Mouse (Mus musculus) kidney, adult 9 months (tissue): Measurements from ENCODE around the gene Celf5.

Experiments used
- DNase-seq: peaks from one replicate; pipeline ENCODE4 v3.0.0; 2022

Celf5 gene

GRCm38 (mm10) chr10:81482533-81482889 lies at the start of gene Celf5:
TSS of gene Celf5 (minus strand) at chr10:81482709.
- no peak for DNase-seq

GRCm38 (mm10) chr10:81526779-81527178 lies 44.3 kb upstream of the Celf5 start:
- peak; percentile 87 for DNase-seq

DNA sequence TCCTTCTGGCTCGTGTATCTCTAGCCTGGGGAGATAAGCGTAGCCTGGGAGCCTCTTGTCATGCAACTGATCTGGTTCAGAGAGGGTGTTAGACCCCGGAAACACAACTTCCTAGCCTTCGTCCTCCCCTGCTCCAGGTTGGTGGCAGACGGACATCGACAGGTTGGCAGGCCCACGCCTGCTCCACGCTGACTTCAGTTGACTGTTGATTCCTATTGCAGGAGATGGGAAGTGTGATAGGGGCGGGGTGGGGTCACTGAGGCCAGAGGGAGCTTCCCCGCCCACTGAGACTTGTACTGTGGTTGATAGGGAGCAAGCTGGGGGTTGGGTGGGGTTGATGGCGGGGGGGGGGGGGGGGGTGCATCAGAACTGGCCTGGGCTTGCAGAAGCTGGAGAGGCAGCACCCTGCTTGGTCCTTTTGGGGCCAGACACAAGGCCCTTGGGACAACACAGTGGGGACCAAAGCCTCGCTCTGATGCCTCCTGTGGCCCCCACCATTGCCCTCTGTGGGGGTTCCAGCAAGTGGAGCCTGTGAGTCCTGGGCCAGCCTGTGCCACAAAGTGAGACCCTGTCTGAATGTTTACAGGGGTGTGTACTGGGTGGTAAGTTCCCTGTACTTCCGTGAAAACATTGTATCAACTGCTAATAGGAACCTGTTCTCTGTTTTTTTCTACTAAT lies 42.6 kb upstream of the Celf5 start:
- DNase-seq, result no peak

DNA sequence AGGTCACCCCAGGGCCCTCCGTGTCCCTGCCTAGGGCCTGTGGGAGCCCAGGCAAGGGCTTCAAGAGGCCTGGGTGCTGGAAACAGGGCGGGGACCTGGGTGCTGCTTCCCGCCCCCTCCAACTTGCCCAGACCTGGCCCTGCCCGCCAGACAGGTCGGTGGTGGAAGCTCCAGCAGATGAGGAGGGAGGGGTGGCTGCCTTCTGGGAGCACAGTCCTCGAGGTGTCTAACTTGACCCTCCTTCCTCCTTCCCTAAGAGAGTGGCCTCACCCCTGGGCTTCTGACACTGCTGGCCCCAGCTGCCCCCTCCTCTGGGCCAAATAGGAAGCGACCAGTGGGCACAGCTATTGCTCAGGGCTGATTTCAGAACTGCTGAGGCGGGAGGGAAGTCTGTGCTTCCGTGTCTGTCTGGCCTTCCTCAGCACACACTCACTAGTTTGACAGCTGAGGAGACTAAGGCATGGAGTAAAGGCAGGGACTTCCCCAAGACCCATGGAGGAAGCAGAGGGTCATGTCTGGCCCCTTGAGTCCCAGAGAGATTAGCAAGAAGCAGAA lies 41.6 kb upstream of the Celf5 start, which contains the start of gene Gna15:
Gna15 (minus strand) TSS at position 175 of the 555 bp plus-strand sequence.
- DNase-seq, result no peak

GRCm38 (mm10) chr10:81523570-81523969 lies 41.1 kb upstream of the Celf5 start:
- no peak for DNase-seq

DNA sequence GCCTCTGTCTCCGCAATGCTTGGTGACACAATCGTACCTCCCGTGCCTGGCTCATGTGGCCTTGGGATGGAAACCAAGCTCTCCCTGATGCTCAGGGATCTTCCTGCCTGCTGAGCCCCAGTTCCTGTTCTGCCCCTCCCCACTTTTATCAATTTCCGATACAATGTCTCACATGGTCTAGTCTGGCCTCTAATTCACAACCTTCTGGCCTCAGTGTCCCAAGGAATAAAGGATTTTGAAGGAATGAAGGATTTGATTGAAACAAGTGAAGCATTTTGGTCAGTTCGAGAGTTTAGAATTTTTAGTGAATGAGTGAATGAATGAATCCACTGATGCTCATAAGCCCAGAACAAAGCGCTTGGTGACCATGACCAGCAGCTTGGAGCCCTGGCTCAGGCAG lies 40.6 kb upstream of the Celf5 start:
- no peak for DNase-seq

GRCm38 (mm10) chr10:81519978-81520365 lies 37.5 kb upstream of the Celf5 start:
- DNase-seq, result no peak

- DNase-seq, result no peak
Observed at GRCm38 (mm10) chr10:81519227-81519977, 36.9 kb upstream of the Celf5 start.

DNA sequence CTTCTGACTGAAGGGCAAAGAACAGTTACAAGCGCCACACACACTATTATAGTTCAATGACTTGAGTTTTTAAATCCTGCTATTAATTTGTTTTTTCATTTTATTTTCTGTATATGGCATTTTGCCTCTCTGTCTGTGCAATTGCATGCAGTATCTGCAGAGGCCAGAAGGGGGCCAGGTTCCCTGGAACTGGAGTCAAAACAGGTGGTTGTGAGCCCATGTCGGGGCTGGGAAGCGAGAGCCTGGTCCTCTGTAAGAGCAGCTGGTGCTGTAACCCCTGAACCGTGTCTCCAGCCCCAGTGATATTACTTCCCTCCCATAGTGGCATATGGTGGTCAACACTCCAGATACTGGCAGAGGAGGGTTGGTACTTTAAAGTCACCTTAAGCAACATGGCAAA lies 36.0 kb upstream of the Celf5 start:
- peak; percentile 78 for DNase-seq

GRCm38 (mm10) chr10:81517227-81517626 lies 34.7 kb upstream of the Celf5 start:
- no peak for DNase-seq

- no peak for DNase-seq
Observed at GRCm38 (mm10) chr10:81513798-81514197, 31.3 kb upstream of the Celf5 start.

DNA sequence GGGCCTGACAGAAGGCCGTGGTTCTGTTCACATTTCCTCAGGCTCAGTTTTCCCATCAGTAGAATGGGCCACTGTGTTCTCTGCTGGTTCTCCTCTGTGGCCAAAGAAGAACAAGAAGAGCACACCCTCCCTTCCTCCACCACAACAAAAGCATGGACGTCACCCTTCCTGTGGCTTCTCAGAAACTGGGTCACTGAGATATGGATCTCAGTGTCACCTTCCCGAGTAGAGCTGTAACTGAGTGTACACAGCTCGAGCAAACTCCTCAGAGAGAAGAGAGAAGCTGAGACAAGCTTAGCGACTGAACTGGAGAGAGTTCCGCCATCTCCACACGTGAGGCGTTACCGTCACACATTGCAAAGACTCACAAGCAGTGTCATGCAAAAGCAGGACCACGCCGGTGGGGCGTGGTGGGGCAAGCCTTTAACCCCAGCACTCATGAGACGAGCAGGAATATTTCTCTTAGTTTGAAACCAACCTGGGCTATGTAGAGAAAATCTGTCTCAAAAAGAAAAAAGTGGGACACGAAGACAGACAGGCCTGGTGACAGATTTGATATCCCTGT lies 27.8 kb upstream of the Celf5 start:
- no peak for DNase-seq

DNA sequence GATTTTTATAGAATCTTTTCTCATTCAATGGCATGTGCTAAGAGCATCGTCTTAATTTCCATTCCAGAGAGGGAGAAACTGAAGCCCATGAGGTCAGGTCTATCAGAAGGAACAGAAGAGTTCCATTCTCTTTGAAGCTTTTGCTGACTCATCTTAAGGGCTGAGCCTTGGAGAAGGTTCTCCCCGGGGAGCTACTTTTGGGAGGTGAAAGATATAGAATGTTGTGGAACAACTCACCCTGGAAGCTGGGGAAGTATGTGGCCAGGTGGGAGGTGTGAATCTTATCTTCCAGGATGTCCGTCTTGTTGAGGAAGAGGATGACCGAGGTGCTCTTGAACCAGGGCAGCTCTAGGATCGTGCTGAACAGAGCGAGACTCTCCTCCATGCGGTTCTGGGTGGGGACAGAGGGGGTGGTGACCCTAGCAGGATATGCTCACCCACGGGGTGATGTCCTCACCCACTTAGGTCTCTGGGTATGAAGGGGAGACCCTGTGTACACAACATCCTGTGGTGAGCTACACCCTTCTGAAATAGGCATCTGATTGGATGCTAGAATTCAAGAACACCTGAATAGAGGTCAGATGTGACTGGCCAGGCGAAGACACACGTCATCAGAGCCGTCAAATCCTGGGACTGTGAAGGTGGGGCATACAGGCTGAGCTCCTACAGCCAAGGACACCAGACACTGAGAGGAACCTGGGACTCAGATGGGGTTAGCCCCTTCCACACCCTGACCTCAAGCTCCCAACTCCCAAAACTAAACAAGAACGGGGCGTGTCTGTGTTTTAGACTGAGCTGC lies 25.4 kb upstream of the Celf5 start:
- DNase-seq, result no peak

GRCm38 (mm10) chr10:81507095-81507494 lies 24.6 kb upstream of the Celf5 start:
- no peak for DNase-seq

DNA sequence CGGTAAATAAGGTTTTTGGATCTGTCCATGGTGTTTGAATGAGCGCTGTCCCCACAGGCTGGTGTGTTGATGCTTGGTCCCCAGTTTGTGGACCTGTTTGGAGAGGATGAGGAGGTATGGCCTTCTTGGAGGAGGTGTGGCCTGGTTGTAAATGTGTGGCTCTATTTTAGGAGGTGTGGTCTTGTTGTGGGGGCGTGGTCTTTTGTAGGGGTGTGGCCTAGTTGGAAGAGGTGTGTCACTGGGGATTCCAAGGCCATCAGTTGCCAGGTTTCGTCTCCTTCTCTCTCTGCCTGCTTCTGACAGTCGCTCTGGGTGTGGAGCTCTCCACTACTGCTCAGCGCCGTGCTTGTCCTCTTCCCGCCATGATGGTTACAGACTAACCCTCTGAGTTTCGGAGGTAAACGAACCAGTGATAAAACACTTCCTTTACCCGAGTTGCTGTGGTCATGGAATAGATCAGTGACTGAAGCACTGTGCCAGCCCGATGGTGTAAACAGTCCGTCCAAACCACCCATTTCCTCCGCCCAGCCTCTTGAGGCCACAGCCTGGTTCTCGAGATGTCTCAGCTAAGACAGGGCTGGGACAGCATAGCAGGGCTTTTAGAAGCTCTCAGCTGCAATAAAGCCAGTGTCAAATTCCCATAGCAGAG lies 22.6 kb upstream of the Celf5 start:
- DNase-seq, result no peak

DNA sequence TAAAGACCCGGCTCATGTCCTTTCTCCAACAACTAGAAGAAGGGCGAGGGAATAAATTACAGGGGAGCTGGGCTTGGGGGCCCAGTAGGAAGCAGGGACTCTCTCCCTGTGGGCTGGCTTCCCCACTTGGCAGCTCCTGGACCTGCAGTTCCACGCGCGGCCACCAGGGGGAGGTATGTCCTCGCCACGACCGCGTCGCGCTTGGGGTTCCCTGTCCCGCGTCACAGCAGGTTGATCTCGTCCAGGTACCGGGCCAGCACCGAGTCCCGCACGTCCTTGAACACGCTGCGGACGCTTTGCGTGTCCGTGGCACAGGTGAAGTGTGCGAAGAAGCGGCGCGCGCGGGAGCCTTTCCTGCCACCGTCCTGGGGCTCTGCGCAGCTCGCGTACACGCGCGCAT lies 20.1 kb upstream of the Celf5 start:
- peak; percentile 91 for DNase-seq

DNA sequence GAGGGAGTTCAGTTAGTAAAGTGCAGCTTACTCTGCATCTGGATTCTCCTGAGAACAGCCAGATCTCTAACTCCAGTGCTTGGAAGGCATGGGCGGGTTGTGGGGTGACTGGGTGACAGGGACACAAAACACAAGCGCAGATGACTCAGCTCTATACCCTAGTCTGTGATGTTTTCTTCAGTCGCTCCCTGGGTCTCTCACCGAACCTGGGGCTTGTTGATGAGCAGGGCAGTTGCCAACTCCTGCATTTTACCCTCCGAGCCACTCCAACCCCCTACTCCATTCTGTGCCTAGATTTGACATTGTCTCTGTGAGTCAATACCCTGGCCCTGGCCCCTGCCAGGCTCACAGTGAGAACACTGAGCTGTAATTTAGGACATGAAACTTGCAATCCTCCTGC lies 19.4 kb upstream of the Celf5 start:
- DNase-seq, result no peak

- no peak for DNase-seq
Observed at GRCm38 (mm10) chr10:81500032-81500431, 17.5 kb upstream of the Celf5 start, which contains the start of gene S1pr4. TSS of gene S1pr4 (minus strand) at chr10:81500132.

DNA sequence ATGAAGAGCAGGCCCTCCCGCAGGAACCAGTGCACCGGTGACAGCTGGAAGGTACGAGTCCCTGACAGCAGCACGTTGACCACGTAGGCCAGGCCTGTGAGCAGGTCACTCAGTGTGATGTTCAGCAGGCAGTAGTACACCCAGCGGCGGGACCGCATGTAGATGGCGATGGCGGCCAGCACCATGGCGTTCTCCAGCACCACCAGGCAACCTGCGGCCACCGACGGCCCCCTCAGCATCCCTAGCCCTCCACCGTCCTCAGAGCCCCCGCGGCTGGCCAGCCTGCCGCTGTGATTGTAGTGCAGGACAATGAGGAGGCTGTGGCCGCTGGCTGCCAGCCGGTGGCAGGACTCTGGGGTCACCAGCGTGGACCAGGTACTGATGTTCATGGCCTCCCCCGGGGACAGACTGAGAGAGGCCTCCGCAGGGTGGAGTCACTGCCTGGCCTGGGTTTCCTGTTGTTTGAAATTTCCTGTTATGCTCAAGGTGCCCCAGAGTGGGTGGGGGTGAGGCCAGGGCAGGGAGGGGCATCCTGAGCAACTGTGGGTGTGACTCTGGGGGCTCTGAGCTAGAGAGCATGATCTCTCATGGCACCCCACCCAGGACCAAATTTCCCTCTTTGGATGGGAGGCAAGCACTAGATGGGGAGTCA lies 16.9 kb upstream of the Celf5 start:
- DNase-seq, result peak; percentile 57

GRCm38 (mm10) chr10:81498316-81499249 lies 16.1 kb upstream of the Celf5 start:
- DNase-seq, result no peak
